Mouse (Mus musculus) limb, embryonic 14.5 days (tissue): ENCODE results near the gene Cln6. TPM values are rescaled to one million over a fixed set of nuclear protein-coding genes. Genes with fewer than 3 reads are reported as not detected.

Experiments used
- ATAC-seq: fragments of 200-750 bp; cut with Nextera tagmentation; 2 replicates; pipeline ENCODE4 v1.8.0; 2017; ENCODE audit warnings: low read depth, moderate number of reproducible peaks, moderate TSS enrichment; ENCODE audit not compliant: low FRiP score
- DNase-seq: peaks from one replicate; pipeline ENCODE4 v3.0.0-alpha.2; 2015; ENCODE audit warnings: low spot score
- H3K27ac ChIP-seq: fragments of 300-500 bp; sonication (generic); replicated peaks from 2 replicates; pipeline ENCODE4 v1.5.1; 2014; ENCODE audit warnings: low read depth, mild to moderate bottlenecking, low read length, moderate library complexity, mixed read lengths
- H3K27me3 ChIP-seq: fragments of 300-500 bp; sonication (generic); 2 replicates; pipeline ENCODE4 v1.6.1; 2014; ENCODE audit warnings: low read length, mixed read lengths; ENCODE audit not compliant: control insufficient read depth, insufficient read depth
- H3K36me3 ChIP-seq: fragments of 300-500 bp; sonication (generic); 2 replicates; pipeline ENCODE4 v1.6.1; 2014; ENCODE audit warnings: mild to moderate bottlenecking, low read length, moderate library complexity, mixed read lengths; ENCODE audit not compliant: control insufficient read depth, insufficient read depth
- H3K4me1 ChIP-seq: fragments of 300-500 bp; sonication (generic); 2 replicates; pipeline ENCODE4 v1.6.1; 2014; ENCODE audit warnings: antibody characterized with exemption, low read length, mixed read lengths; ENCODE audit not compliant: control insufficient read depth, insufficient read depth
- H3K4me2 ChIP-seq: fragments of 300-500 bp; sonication (generic); replicated peaks from 2 replicates; pipeline ENCODE4 v1.6.1; 2014; ENCODE audit warnings: low read depth, mild to moderate bottlenecking, low read length, moderate library complexity; ENCODE audit not compliant: severe bottlenecking
- H3K4me3 ChIP-seq: fragments of 300-500 bp; sonication (generic); replicated peaks from 2 replicates; pipeline ENCODE4 v1.5.1; 2014; ENCODE audit warnings: low read length
- H3K9ac ChIP-seq: fragments of 300-500 bp; sonication (generic); 2 replicates; pipeline ENCODE4 v1.6.1; 2014; ENCODE audit warnings: mild to moderate bottlenecking, low read depth, low read length, moderate library complexity; ENCODE audit not compliant: severe bottlenecking
- H3K9me3 ChIP-seq: fragments of 300-500 bp; sonication (generic); 2 replicates; pipeline ENCODE4 v1.6.1; 2016; ENCODE audit warnings: low read length; ENCODE audit not compliant: control insufficient read depth
- POLR2A ChIP-seq: fragments of 200-500 bp; IDR thresholded peaks from 2 replicates; pipeline ENCODE4 v1.8.0; 2012; ENCODE audit warnings: inconsistent platforms, mild to moderate bottlenecking, moderate library complexity, borderline replicate concordance; ENCODE audit not compliant: insufficient read depth, insufficient read length; ENCODE audit errors: extremely low read depth
- WGBS: fragments of 180-500 bp; shearing (Covaris S2); extraction: QIAGEN DNeasy Blood & Tissue Kit; methylation state at CpG from one replicate; pipeline ENCODE4 v1.1.7; 2014; 5-methylcytosine and 5-hydroxymethylcytosine counted together
- polyA plus RNA-seq, 2 experiments: library from polyadenylated mRNA; depleted of rRNA in 1 of 2; stranded (reverse) in 1 of 2; unstranded in 1 of 2; fragments of >200 nt; fragmentation: Nextera tagmentation in 1 of 2; extraction: Ambion mirVana in 1 of 2; gene quantifications; 2 replicates each; pipeline versions ENCODE4 v1.2.1 to v1.2.3; 2012 to 2014

Gene Cln6
- polyA plus RNA-seq, 2 experiments = 25.6 to 57.5 TPM

DNA sequence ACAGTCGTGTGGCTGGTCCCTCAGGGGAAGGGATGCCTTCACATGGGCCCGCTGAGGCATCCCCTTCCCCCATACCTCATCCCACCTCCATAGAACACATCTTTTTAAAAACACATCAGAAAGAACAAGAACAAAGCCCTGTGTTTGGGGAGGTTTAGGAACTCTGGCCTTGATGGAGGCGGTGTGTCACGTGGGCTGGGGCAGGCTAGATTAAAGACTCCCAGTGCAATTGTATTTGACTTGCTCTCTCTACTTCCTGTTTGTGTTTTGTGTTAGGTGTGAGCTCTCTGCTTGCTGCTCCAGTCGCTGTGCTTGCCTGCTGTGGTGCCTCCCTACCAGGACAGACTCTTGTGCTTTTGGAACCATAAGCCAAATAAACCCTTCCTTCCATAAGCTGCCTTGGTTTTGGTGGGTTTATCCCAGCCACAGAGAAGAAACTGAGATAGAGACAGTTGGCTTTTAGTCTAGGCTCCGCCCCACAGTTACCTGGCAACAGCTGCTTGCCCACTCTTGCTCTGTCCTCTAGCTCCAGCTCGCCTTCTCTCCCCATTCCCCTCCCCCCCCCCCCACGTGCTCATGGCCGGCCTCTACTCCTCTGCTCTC is 12.7 kb upstream of the Cln6 start:
- Histone ChIP-seq H3K9me3 (no peaks in the 10 kb centered on the region), H3K4me2 (no peak overlapping the region), H3K4me3 (no peak overlapping the region), H3K9ac (no peak overlapping the region), H3K36me3 (no peaks in the 10 kb centered on the region), H3K27me3 (no peaks in the 10 kb centered on the region), H3K27ac (0 out of 2 replicates have a peak overlapping the region, but pooled peaks have one; percentile 30), H3K4me1 (peaks cover 15% of the 10 kb centered on the region)
- ATAC-seq = no peak
- WGBS = 10% methylated on average over 8 of the region's 9 CpGs
- no peak for DNase-seq
- TF ChIP-seq POLR2A = no peak

DNA sequence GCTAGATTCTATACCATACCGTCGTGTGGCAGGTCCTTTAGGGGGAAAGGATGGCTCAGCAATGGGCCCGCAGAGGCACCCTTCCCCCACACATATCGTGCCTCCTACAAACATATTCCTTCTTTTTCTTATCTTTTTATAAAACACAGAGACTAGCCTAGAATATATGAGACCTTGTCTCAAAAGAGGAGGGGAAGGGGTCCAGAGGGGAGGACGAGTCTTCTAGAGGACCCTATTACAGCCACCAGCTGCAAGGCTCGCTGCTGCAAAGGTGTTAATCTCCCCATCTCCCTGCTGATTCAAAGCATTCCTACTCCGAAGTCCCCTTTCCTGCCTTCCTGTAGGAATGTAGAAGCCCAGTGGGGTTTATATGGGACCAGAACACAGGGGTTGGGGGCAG is 12.1 kb upstream of the Cln6 start:
- ATAC-seq (no peak), DNase-seq (no peak)
- H3K4me2 ChIP-seq = 0 out of 2 replicates have a peak overlapping the region, but pooled peaks have one; percentile 3
- H3K27me3 ChIP-seq = no peaks in the 10 kb centered on the region
- H3K27ac ChIP-seq = 0 out of 2 replicates have a peak overlapping the region, but pooled peaks have one; percentile 33
- no peaks in the 10 kb centered on the region for H3K9me3 ChIP-seq
- no peak overlapping the region for H3K4me3 ChIP-seq
- 5% methylated on average over 7 of the region's 7 CpGs for WGBS
- H3K9ac ChIP-seq = no peak overlapping the region
- TF ChIP-seq POLR2A = no peak
- H3K4me1 ChIP-seq = peaks cover 15% of the 10 kb centered on the region
- no peaks in the 10 kb centered on the region for H3K36me3 ChIP-seq

DNA sequence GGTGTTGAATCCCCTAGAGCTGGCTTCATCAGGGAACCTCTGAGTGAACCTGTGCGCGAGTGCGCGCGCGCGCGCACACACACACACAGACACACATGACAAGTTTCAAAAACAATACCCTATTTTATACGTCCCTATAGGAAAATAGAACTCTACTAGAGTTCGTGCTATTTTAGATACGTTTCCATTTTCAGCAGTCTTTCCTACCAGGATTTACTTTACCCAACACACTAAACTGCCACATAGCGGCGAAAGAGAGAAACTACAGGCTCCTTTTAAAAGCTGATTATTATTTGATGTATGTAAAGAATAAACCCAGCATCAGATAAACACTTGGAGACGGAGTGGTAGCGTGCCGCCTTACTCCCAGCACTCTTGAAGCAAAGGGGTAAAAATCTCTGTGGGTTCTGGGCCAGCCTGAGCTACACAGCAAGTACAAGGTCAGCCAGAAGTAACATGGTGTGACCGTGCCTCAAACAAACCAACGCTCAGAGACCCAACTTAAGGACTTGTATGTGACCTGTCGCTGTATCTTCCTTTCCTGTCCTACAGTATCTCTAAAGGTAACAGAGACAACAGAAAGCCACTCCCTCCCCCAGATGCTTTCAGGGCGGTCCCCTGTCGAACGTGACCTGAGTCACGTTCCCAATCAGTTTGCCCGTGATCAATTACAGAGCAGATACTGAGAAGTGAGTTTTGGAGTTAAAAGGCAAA is 10.5 kb upstream of the Cln6 start:
- TF ChIP-seq POLR2A = no peak
- DNase-seq (peak; percentile 63), ATAC-seq (no peak)
- peak overlapping the region; percentile 26 for H3K27ac ChIP-seq
- peaks cover 15% of the 10 kb centered on the region for H3K4me1 ChIP-seq
- H3K9ac ChIP-seq = no peak overlapping the region
- H3K36me3 ChIP-seq = no peaks in the 10 kb centered on the region
- H3K4me3 ChIP-seq = peak overlapping the region; percentile 32
- 8% methylated on average over 24 of the region's 24 CpGs for WGBS
- peak overlapping the region; percentile 41 for H3K4me2 ChIP-seq
- no peaks in the 10 kb centered on the region for H3K27me3 ChIP-seq
- no peaks in the 10 kb centered on the region for H3K9me3 ChIP-seq

DNA sequence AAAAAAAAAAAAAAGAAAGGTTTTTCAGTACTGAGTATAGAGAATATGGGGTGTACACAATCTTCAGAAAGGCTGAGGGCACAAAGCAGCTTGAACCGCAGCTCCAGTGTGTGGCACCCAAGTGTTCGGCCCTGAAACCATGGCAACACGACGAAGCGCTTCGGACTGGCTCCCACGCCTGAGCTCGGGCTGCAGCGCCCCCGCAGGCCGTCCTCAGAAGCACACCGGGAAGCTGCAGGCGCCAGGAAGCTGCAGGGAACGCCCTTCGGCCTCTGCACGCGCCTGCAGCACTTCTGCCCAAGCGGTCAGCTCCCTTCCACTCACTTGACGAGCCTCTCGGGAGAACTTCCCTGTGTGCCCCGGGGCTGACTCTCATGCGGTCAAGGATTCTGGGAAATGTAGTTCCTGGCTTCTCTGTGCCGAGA is 9.9 kb upstream of the Cln6 start:
- ATAC-seq (peak; percentile 88), DNase-seq (peak; percentile 95)
- TF ChIP-seq POLR2A = no peak
- Histone ChIP-seq H3K4me3 (peak overlapping the region; percentile 32), H3K27ac (no peak overlapping the region; the same call in 1 of the 2 replicates), H3K9me3 (no peaks in the 10 kb centered on the region), H3K9ac (no peak overlapping the region), H3K36me3 (no peaks in the 10 kb centered on the region), H3K4me1 (peaks cover 15% of the 10 kb centered on the region), H3K27me3 (no peaks in the 10 kb centered on the region), H3K4me2 (peak overlapping the region; percentile 41)
- 0% methylated on average over 18 of the region's 23 CpGs for WGBS

DNA sequence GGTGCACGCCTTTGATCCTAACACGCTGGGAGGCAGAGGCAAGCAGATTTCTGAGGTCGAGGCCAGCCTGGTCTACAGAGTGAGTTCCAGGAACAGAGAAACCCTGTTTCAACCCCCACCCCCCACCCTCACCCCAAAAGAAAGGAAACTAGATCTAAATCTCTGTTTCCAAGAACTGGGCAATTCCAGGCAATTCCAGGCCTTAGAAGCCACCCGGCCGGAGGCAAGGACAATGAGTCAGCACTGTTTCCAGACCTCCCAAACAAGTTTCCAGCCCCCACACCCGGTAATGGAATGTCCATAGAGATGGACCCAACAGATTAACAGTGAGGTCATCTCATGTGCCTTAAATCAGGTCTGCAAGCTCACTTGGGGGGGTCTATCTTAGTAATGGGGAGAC is 8.7 kb upstream of the Cln6 start:
- TF ChIP-seq POLR2A = no peak
- H3K36me3 ChIP-seq = no peaks in the 10 kb centered on the region
- H3K9ac ChIP-seq = no peak overlapping the region
- DNase-seq (no peak), ATAC-seq (no peak)
- no peaks in the 10 kb centered on the region for H3K9me3 ChIP-seq
- WGBS = 81% methylated on average over 6 of the region's 6 CpGs
- no peak overlapping the region for H3K4me2 ChIP-seq
- peaks cover 15% of the 10 kb centered on the region for H3K4me1 ChIP-seq
- H3K4me3 ChIP-seq = no peak overlapping the region
- no peak overlapping the region for H3K27ac ChIP-seq
- no peaks in the 10 kb centered on the region for H3K27me3 ChIP-seq
